Mouse (Mus musculus) forelimb bud, embryonic 11.5 days (tissue): ENCODE measurements around the gene Armc8.

ENCODE experiments used
- DNase-seq: peaks from one replicate; pipeline ENCODE4 v3.0.0-alpha.2; 2012; ENCODE audit warnings: low read depth, low spot score

The Armc8 gene

GRCm38 (mm10) chr9:99505875-99506274 is 62.8 kb downstream of the Armc8 start:
- no peak for DNase-seq

GRCm38 (mm10) chr9:99499336-99499735 is 69.4 kb downstream of the Armc8 start:
- no peak for DNase-seq

- no peak for DNase-seq
These were observed 76.0 kb downstream of the Armc8 start for GRCm38 (mm10) chr9:99492634-99493200.

GRCm38 (mm10) chr9:99491050-99491449 is 77.6 kb downstream of the Armc8 start:
- DNase-seq, result no peak

- DNase-seq, result no peak
These were observed 80.9 kb downstream of the Armc8 start for GRCm38 (mm10) chr9:99487841-99488240.

GRCm38 (mm10) chr9:99487126-99487695 is 81.5 kb downstream of the Armc8 start:
- DNase-seq, result no peak

- DNase-seq, result no peak
These were observed 83.6 kb downstream of the Armc8 start for GRCm38 (mm10) chr9:99485144-99485543.

GRCm38 (mm10) chr9:99484632-99485031 is 84.1 kb downstream of the Armc8 start:
- no peak for DNase-seq

GRCm38 (mm10) chr9:99483191-99483590 is 85.5 kb downstream of the Armc8 start:
- DNase-seq, result no peak

GRCm38 (mm10) chr9:99480764-99481163 is 87.9 kb downstream of the Armc8 start:
- no peak for DNase-seq

GRCm38 (mm10) chr9:99479181-99479711 is 89.5 kb downstream of the Armc8 start:
- no peak for DNase-seq

- no peak for DNase-seq
These were observed 97.4 kb downstream of the Armc8 start for GRCm38 (mm10) chr9:99471334-99471733.

- DNase-seq, result no peak
These were observed 98.2 kb downstream of the Armc8 start for GRCm38 (mm10) chr9:99470347-99471092.

GRCm38 (mm10) chr9:99469681-99470273 is 98.9 kb downstream of the Armc8 start:
- DNase-seq, result no peak

GRCm38 (mm10) chr9:99468572-99468971 is 100.1 kb downstream of the Armc8 start:
- no peak for DNase-seq

- DNase-seq, result no peak
These were observed 103.8 kb downstream of the Armc8 start for GRCm38 (mm10) chr9:99464876-99465275.

- DNase-seq, result no peak
These were observed 109.0 kb downstream of the Armc8 start for GRCm38 (mm10) chr9:99459730-99460129.

GRCm38 (mm10) chr9:99458529-99459208 is 110.0 kb downstream of the Armc8 start:
- DNase-seq, result peak; percentile 63

- DNase-seq, result no peak
These were observed 114.5 kb downstream of the Armc8 start for GRCm38 (mm10) chr9:99454211-99454610.

GRCm38 (mm10) chr9:99451161-99451560 is 117.5 kb downstream of the Armc8 start, which contains the start of gene Nme9:
TSS of gene Nme9 (plus strand) at chr9:99451475.
- DNase-seq, result no peak

GRCm38 (mm10) chr9:99449886-99450647 is 118.6 kb downstream of the Armc8 start:
- DNase-seq, result no peak
